Mouse (Mus musculus) C2C12 (cell line): ENCODE measurements around the gene BC017158. TPM values are rescaled to one million over a fixed set of nuclear protein-coding genes. Genes with fewer than 3 reads are reported as not detected.
A peak's percentile ranks its signal among the peaks of the same experiment; 100 is the strongest.

Experiments
- H3K27me3 ChIP-seq: one replicate; pipeline ENCODE4 v1.6.1; 2011; ENCODE audit not compliant: control insufficient read depth, insufficient read depth, insufficient read length
- H3K36me3 ChIP-seq: one replicate; pipeline ENCODE4 v1.6.1; 2011; ENCODE audit not compliant: control insufficient read depth, insufficient read depth
- H3K4me3 ChIP-seq: one replicate; pipeline ENCODE4 v1.5.1; 2011; ENCODE audit warnings: mild to moderate bottlenecking, control low read depth; ENCODE audit not compliant: poor library complexity, insufficient read depth, severe bottlenecking
- H3K79me2 ChIP-seq: one replicate; pipeline ENCODE4 v1.6.1; 2011; ENCODE audit not compliant: control insufficient read depth, insufficient read depth
- H3K79me3 ChIP-seq: one replicate; pipeline ENCODE4 v1.6.1; 2011; ENCODE audit warnings: low read depth, control low read depth
- H3ac ChIP-seq: one replicate; pipeline ENCODE3; 2011; ENCODE audit warnings: low read depth; ENCODE audit not compliant: control insufficient read depth, insufficient read length
- CEBPB ChIP-seq: IDR thresholded peaks from one replicate; pipeline ENCODE4 v1.6.1; 2011; ENCODE audit warnings: low read depth, mild to moderate bottlenecking, control low read depth, moderate library complexity
- CTCF ChIP-seq: IDR thresholded peaks from one replicate; pipeline ENCODE4 v1.5.1; 2011; ENCODE audit not compliant: control insufficient read depth, insufficient read depth, insufficient read length
- FOSL1 ChIP-seq: IDR thresholded peaks from one replicate; pipeline ENCODE4 v1.8.0; 2011; ENCODE audit warnings: mild to moderate bottlenecking, low read length; ENCODE audit not compliant: poor library complexity, insufficient read depth, severe bottlenecking
- MAX ChIP-seq: IDR thresholded peaks from one replicate; pipeline ENCODE4 v1.6.1; 2011; ENCODE audit warnings: mild to moderate bottlenecking, control low read depth
- MYOD1 ChIP-seq: IDR thresholded peaks from one replicate; pipeline ENCODE4 v1.6.1; 2011; ENCODE audit warnings: low read depth; ENCODE audit not compliant: control insufficient read depth, insufficient read length
- MYOG ChIP-seq: IDR thresholded peaks from one replicate; pipeline ENCODE4 v1.6.1; 2011; ENCODE audit not compliant: control insufficient read depth, insufficient read length; ENCODE audit errors: extremely low read depth
- USF1 ChIP-seq: IDR thresholded peaks from one replicate; pipeline ENCODE4 v1.6.1; 2011; ENCODE audit warnings: low read depth, mild to moderate bottlenecking, control low read depth, moderate library complexity
- polyA plus RNA-seq: library from polyadenylated mRNA; unstranded; fragments of >200 nt; fragmentation: generic; extraction: Trizol; gene quantifications from one replicate; pipeline ENCODE4 v1.2.1, GENCODE M21; 2012; ENCODE audit warnings: missing spikeins

BC017158 gene
- polyA plus RNA-seq, 1 experiment: 13.3 TPM

DNA sequence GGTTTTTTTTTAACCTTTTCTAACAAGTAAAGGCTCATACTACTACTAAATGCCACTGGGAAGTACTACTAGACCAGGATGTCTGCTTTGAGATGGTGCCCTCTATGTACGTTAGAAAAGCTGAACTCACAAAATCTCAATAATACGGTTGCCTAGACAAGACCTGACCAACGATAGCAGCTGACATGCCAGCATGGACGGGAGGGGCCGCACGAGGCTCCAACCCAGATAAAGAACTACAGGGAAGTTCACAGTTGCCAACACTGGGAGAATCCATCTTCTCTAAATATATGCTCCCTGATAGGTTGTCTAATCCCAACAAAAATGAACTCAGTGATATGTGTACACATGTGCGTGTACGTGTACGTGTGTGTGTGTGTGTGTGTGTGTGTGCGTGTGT, 3.2 kb downstream of the BC017158 start:
- Histone ChIP-seq H3K4me3 (no peak overlapping the region), H3K79me3 (peaks cover 3% of the 10 kb centered on the region), H3K27me3 (no peaks in the 10 kb centered on the region), H3K36me3 (no peaks in the 10 kb centered on the region), H3ac (no peak overlapping the region), H3K79me2 (peaks cover 5% of the 10 kb centered on the region)
- no peak for TF ChIP-seq CEBPB
- no peak for TF ChIP-seq CTCF
- TF ChIP-seq FOSL1: no peak
- TF ChIP-seq MYOD1: no peak
- TF ChIP-seq MAX: no peak
- TF ChIP-seq USF1: no peak
- TF ChIP-seq MYOG: no peak

DNA sequence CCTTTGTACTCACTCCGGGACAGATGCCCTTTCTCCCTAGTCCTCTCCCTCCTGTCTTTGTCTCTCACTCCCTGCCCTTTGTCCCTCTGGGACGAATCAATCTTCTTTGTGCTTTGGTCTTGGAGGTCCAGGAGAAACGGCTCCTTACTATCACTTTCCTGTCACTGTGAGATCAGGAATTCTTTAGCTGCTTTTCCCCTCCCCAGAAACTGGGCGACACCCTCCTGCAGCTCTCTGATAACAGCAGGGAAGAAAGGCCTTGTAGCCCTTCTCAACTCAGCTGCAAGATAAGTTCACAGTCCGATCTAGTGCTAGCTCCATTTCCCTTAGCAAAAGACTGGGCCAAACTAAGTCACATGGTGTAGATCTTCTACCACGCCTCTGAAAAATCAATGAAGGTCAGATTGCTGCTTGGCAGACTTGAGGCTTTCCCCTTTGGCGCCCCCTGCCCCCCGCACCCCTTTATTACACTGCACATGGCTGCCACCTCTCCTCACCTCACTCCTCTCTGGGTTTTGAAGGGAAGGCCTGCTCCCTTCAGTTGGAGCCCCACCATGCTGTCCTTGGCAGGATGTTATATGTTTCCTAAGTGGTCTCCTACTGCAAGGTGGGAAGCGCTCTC, 8.9 kb downstream of the BC017158 start:
- no peaks in the 10 kb centered on the region for H3K79me2 ChIP-seq
- TF ChIP-seq MAX: no peak
- TF ChIP-seq CTCF: peak; percentile 12
- peak; percentile 32 for TF ChIP-seq USF1
- no peak for TF ChIP-seq MYOD1
- H3K79me3 ChIP-seq: no peaks in the 10 kb centered on the region
- H3K4me3 ChIP-seq: no peak overlapping the region
- H3ac ChIP-seq: no peak overlapping the region
- peaks cover 6% of the 10 kb centered on the region for H3K36me3 ChIP-seq
- H3K27me3 ChIP-seq: no peaks in the 10 kb centered on the region

DNA sequence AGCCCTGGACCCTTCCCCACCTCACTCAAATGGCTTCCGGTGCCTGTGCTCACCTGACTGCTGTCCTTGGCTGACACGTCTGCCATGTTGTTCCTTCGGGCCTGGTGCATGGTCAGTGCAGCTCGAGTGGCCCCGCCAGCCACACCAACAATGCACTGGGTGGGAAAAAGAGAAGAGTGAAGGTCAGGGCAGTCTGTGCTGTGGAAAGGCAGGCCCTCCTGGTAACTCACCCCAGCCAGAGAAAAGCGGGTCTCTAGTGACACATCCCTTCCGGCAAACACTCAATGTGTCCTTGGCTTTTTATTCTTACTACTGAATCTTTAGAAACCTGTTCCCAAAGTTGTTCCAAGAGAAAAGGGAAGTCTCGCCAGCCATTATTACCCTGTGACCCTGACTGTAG, 12.9 kb downstream of the BC017158 start:
- H3K36me3 ChIP-seq: peaks cover 6% of the 10 kb centered on the region

DNA sequence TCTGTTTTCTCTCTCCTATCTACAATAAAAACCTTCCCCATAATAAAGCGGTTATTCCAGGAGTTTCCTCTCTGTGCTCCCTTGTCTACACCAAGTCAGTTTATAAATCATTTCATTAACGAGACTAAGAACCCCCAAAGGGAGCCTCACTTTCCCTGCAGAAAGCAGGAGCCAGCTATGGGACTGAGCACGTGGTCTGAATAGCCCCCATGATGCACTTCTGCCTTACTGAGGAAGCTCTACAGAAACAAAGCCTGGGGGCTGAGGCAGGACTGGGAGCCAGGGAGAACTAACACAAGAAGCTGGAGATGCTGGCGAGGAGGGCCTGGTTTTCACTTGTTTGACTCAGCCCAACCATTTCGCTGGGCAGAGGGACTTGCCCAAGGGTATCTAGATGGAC, 13.9 kb downstream of the BC017158 start:
- no peak overlapping the region for H3ac ChIP-seq
- H3K27me3 ChIP-seq: no peaks in the 10 kb centered on the region
- no peak overlapping the region for H3K4me3 ChIP-seq
- TF ChIP-seq CEBPB: no peak
- no peak for TF ChIP-seq FOSL1
- TF ChIP-seq MYOD1: no peak
- TF ChIP-seq MYOG: no peak
- TF ChIP-seq USF1: no peak
- no peak for TF ChIP-seq CTCF
- TF ChIP-seq MAX: no peak
- no peaks in the 10 kb centered on the region for H3K79me2 ChIP-seq
- H3K36me3 ChIP-seq: peaks cover 6% of the 10 kb centered on the region
- H3K79me3 ChIP-seq: no peaks in the 10 kb centered on the region

More for the DNA sequence above, 12.9 kb downstream of the BC017158 start:
- no peaks in the 10 kb centered on the region for H3K79me2 ChIP-seq
- no peaks in the 10 kb centered on the region for H3K79me3 ChIP-seq
- H3K4me3 ChIP-seq: no peak overlapping the region
- H3K27me3 ChIP-seq: no peaks in the 10 kb centered on the region
- no peak for TF ChIP-seq MYOD1
- H3ac ChIP-seq: no peak overlapping the region

DNA sequence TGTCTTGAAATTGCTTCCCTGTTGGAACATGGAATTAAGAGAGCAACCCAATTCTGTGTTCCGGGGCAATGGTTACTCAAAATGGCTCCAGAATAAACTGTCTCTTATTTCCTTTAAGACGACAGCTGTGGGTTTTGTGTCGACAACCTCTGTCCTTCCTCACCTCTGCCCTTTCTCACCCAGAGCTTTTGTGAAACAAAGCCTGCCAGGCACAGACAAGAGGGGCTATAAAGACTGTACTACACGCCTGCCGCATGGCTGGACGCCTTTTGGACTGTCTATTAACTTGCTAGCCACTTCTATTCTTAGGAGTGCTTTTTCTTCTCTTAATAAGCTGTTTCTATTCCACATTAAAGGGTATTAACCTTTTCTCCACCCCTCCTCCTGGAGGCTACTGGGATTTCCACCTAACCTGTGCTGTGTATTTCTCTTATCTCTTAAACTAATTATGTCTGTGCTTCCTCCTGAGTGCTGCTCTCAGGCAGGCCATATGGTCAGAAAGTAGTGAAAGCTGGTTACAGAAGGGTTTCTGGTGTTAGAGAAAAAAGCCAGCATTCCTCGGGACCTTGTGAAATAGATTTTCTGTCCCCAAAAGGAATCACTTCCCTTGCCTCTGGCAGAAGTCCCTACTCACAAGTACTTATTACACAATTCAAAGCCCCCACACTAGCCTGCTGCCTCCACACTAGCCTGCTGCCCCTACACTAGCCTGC, 15.3 kb downstream of the BC017158 start:
- Histone ChIP-seq H3K79me3 (no peaks in the 10 kb centered on the region), H3ac (no peak overlapping the region), H3K4me3 (no peak overlapping the region), H3K27me3 (no peaks in the 10 kb centered on the region), H3K36me3 (peaks cover 6% of the 10 kb centered on the region), H3K79me2 (no peaks in the 10 kb centered on the region)
- TF ChIP-seq USF1 (no peak), MAX (no peak), MYOD1 (no peak), CTCF (no peak), FOSL1 (no peak), CEBPB (no peak), MYOG (no peak)

DNA sequence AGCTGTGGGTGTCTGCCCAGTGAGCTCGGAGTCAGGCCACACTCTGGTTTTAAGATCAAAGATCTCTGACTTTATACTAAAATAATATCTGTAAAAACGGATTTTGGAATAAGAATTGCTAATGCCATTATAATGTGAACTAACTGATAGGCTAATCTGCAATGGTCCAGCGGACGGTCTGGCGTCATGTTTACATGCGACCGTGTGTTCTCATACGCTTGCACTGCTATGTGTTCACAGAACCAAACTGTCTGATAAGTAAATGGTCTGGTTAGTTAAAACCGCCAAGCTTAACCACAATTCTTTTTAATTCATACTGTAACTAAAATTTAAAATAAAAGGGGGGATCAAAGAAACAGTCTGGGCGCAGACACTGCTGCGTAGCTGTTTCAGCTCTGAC, 16.2 kb downstream of the BC017158 start:
- no peak overlapping the region for H3ac ChIP-seq
- peaks cover 5% of the 10 kb centered on the region for H3K36me3 ChIP-seq
- TF ChIP-seq MYOD1: no peak
- no peak for TF ChIP-seq CEBPB
- TF ChIP-seq FOSL1: no peak
- no peak for TF ChIP-seq MYOG
- TF ChIP-seq USF1: no peak
- TF ChIP-seq MAX: no peak
- TF ChIP-seq CTCF: no peak

More for the DNA sequence above, 16.2 kb downstream of the BC017158 start:
- Histone ChIP-seq H3K27me3 (no peaks in the 10 kb centered on the region), H3K4me3 (no peak overlapping the region), H3K79me2 (no peaks in the 10 kb centered on the region), H3K79me3 (no peaks in the 10 kb centered on the region)
